Mouse (Mus musculus): ENCODE data around the gene Sppl2c. TPM values are rescaled to one million over a fixed set of nuclear protein-coding genes. Genes with fewer than 3 reads are reported as not detected.

The Sppl2c gene
- polyA plus RNA-seq, 1 experiment from 2014 or later = not detected

DNA sequence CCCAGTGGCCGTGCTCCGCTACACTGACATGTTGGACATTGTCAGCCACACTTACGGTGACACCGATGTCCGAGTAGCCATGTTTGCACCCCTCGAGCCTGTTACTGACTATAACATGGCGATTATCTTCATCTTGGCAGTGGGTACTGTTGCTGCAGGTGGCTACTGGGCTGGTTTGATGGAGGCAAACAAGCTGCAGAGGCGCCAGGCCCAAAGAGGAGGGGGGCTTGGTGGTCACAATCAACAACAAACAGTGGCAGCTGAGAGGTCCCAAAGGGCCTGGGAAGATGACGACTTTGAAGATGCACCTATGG is 667 bp downstream of the Sppl2c start:
- Histone ChIP-seq H3K4me2 (ENCODE audit: low read depth, low read length) (no peak overlapping the region), H3K9ac (replicated peaks; ENCODE audit: low read depth, low read length) (no peak overlapping the region), H3K27me3 (ENCODE audit: control insufficient read depth, insufficient read depth, low read length) (no peaks in the 10 kb centered on the region), H3K4me1 (ENCODE audit: control insufficient read depth, insufficient read depth, low read length) (no peaks in the 10 kb centered on the region), H3K9me3 (ENCODE audit: control insufficient read depth, low read length) (no peaks in the 10 kb centered on the region), H3K4me3 (ENCODE audit: low read depth, low read length) (no peak overlapping the region), H3K36me3 (ENCODE audit: control insufficient read depth, insufficient read depth, low read length) (no peaks in the 10 kb centered on the region), H3K27ac (ENCODE audit: low read depth, low read length) (no peak overlapping the region)
- WGBS = 96% methylated on average over 9 of the region's 9 CpGs
- no peak for ATAC-seq (ENCODE audit: low read depth)

DNA sequence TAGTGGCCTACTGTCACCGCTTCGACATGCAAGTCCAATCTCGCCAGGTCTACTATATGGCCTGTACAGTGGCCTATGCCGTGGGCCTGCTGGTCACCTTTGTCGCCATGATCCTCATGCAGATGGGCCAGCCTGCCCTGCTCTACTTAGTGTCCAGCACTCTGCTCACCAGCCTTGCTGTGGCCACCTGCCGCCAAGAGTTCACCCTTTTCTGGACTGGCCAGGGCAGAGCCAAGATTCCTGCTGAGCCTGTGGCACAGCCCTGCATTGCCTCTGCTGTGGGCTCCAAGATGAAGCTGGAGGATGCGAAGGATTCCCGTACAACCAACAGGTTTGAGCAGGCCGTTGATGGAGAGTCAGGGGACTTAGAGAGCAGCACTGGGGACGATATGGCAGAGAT is 1.6 kb downstream of the Sppl2c start:
- no peaks in the 10 kb centered on the region for H3K9me3 ChIP-seq (ENCODE audit: control insufficient read depth, low read length)
- no peaks in the 10 kb centered on the region for H3K4me1 ChIP-seq (ENCODE audit: control insufficient read depth, insufficient read depth, low read length)
- ATAC-seq (ENCODE audit: low read depth) = no peak
- H3K4me3 ChIP-seq (ENCODE audit: low read depth, low read length) = no peak overlapping the region
- H3K9ac ChIP-seq (replicated peaks; ENCODE audit: low read depth, low read length) = no peak overlapping the region
- no peaks in the 10 kb centered on the region for H3K36me3 ChIP-seq (ENCODE audit: control insufficient read depth, insufficient read depth, low read length)
- WGBS = 98% methylated on average over 10 of the region's 10 CpGs
- no peak overlapping the region for H3K27ac ChIP-seq (ENCODE audit: low read depth, low read length)
- no peaks in the 10 kb centered on the region for H3K27me3 ChIP-seq (ENCODE audit: control insufficient read depth, insufficient read depth, low read length)
- H3K4me2 ChIP-seq (ENCODE audit: low read depth, low read length) = no peak overlapping the region

DNA sequence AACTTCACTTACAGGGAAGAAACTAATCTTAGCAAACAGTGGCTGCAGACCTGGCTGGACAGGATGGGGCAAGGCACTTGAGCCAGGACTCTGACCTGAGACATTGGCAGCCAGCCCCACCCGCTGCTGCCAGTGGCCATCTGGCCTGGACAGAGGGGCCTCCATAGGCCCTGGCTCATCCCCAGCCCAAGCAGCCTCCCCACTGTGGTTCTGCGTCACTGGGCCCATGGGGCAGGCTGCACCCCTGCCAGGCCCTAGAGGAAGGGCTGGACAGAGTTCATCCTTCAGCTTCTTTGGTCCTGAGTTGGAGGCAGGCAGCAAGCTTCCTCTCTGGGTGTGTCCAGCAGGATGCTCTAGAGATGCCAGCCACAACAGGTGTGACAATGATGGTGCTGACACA is 3.9 kb downstream of the Sppl2c start:
- Histone ChIP-seq H3K27me3 (ENCODE audit: control insufficient read depth, insufficient read depth, low read length) (no peaks in the 10 kb centered on the region), H3K4me1 (ENCODE audit: control insufficient read depth, insufficient read depth, low read length) (no peaks in the 10 kb centered on the region), H3K4me2 (ENCODE audit: low read depth, low read length) (no peak overlapping the region), H3K4me3 (ENCODE audit: low read depth, low read length) (no peak overlapping the region), H3K9ac (replicated peaks; ENCODE audit: low read depth, low read length) (no peak overlapping the region), H3K36me3 (ENCODE audit: control insufficient read depth, insufficient read depth, low read length) (no peaks in the 10 kb centered on the region), H3K27ac (ENCODE audit: low read depth, low read length) (no peak overlapping the region), H3K9me3 (ENCODE audit: control insufficient read depth, low read length) (no peaks in the 10 kb centered on the region)
- 85% methylated on average over 2 of the region's 2 CpGs for WGBS
- ATAC-seq (ENCODE audit: low read depth) = no peak

DNA sequence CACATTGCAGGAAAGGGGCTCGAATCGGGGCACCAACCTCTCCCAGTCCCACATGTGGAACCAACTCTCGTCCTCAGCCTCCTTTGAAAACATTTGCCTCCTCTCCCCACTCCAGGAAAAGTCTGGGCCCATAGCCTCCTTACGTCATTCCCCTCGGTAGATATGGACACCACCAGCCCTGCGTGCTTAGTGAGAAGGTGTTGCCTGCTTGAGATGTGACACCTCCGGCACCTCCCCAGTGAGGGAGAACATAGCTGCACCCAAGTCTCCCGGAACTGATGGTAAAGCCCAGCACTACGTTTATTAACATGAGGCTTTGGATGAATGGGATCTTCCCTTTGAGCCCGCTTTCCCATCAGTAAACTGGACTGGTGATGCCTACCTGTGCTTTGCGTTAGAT is 9.3 kb downstream of the Sppl2c start:
- no peak overlapping the region for H3K27ac ChIP-seq (ENCODE audit: low read depth, low read length)
- no peak overlapping the region for H3K4me2 ChIP-seq (ENCODE audit: low read depth, low read length)
- H3K9me3 ChIP-seq (ENCODE audit: control insufficient read depth, low read length) = no peaks in the 10 kb centered on the region
- ATAC-seq (ENCODE audit: low read depth) = peak; percentile 38; the same call in 1 of the 2 replicates
- H3K36me3 ChIP-seq (ENCODE audit: control insufficient read depth, insufficient read depth, low read length) = no peaks in the 10 kb centered on the region
- no peak overlapping the region for H3K4me3 ChIP-seq (ENCODE audit: low read depth, low read length)
- no peak overlapping the region for H3K9ac ChIP-seq (replicated peaks; ENCODE audit: low read depth, low read length)
- 74% methylated on average over 11 of the region's 11 CpGs for WGBS
- H3K27me3 ChIP-seq (ENCODE audit: control insufficient read depth, insufficient read depth, low read length) = no peaks in the 10 kb centered on the region
- H3K4me1 ChIP-seq (ENCODE audit: control insufficient read depth, insufficient read depth, low read length) = no peaks in the 10 kb centered on the region

DNA sequence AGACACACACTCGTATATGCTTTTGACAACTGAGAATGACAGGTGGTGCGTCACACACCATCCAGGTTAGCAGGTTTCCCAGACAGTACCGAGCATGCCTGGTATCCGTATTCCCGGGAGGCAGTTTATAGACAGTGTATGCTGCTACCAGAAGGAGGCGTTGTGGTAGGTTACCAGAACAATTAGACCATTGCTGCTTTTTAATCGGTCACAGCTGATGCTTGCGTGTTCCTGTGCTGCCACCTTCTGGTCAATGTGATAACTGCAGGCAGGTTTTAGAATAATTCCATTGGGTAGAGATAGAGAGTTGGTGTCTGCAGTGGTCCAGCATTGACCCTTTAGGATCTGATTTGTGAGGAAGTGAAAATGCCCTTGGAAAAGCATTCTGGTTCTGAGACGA is 9.7 kb downstream of the Sppl2c start:
- Histone ChIP-seq H3K27ac (ENCODE audit: low read depth, low read length) (no peak overlapping the region), H3K36me3 (ENCODE audit: control insufficient read depth, insufficient read depth, low read length) (no peaks in the 10 kb centered on the region), H3K27me3 (ENCODE audit: control insufficient read depth, insufficient read depth, low read length) (no peaks in the 10 kb centered on the region), H3K9me3 (ENCODE audit: control insufficient read depth, low read length) (no peaks in the 10 kb centered on the region), H3K4me3 (ENCODE audit: low read depth, low read length) (no peak overlapping the region), H3K4me2 (ENCODE audit: low read depth, low read length) (no peak overlapping the region), H3K4me1 (ENCODE audit: control insufficient read depth, insufficient read depth, low read length) (no peaks in the 10 kb centered on the region), H3K9ac (replicated peaks; ENCODE audit: low read depth, low read length) (no peak overlapping the region)
- peak; percentile 93 for ATAC-seq (ENCODE audit: low read depth)
- WGBS = 8% methylated on average over 9 of the region's 9 CpGs

DNA sequence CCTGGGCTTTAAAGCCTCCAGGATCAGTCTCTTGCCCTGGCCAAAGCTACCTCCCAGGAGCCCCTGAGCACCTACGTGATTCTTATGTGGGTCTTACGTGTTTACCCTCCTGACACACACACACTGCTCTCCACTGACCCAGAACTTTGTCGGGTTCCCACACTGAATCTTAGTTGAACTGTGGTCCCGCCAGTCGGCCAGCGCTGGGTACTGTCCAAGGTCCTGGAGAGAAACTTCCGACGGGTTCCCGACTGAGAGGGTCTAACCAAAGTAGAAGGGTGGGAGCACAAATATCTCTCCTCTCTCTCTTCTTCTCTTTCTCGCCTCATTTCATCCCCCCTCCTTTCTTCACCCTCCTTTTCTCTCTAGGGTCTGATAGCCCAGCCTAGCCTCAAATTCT is 11.7 kb downstream of the Sppl2c start:
- Histone ChIP-seq H3K9ac (replicated peaks; ENCODE audit: low read depth, low read length) (no peak overlapping the region), H3K4me3 (ENCODE audit: low read depth, low read length) (no peak overlapping the region), H3K4me1 (ENCODE audit: control insufficient read depth, insufficient read depth, low read length) (no peaks in the 10 kb centered on the region), H3K4me2 (ENCODE audit: low read depth, low read length) (no peak overlapping the region), H3K27me3 (ENCODE audit: control insufficient read depth, insufficient read depth, low read length) (no peaks in the 10 kb centered on the region), H3K27ac (ENCODE audit: low read depth, low read length) (no peak overlapping the region), H3K36me3 (ENCODE audit: control insufficient read depth, insufficient read depth, low read length) (no peaks in the 10 kb centered on the region), H3K9me3 (ENCODE audit: control insufficient read depth, low read length) (no peaks in the 10 kb centered on the region)
- ATAC-seq (ENCODE audit: low read depth) = no peak
- WGBS = 10% methylated on average over 10 of the region's 10 CpGs

DNA sequence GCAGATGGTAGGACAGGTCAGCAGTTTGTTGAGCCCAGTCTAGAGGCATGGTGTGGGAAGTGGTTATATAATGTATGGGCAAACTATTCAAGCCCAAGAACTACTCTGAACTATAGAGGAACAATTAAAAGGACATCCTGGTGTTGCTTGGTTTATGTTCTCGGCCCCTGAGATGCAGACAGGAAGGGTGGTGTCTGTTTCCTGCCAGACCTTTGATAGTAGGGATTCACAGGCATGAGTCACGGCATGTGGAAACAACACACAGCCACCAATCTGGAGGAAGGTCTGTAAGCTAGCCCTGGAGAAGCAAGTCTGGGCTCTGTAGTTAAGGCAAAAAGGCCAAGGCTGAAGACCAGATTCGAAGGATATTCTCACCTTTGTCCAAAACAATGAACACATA is 17.1 kb downstream of the Sppl2c start:
- no peak for ATAC-seq (ENCODE audit: low read depth)
- no peaks in the 10 kb centered on the region for H3K4me1 ChIP-seq (ENCODE audit: control insufficient read depth, insufficient read depth, low read length)
- no peaks in the 10 kb centered on the region for H3K9me3 ChIP-seq (ENCODE audit: control insufficient read depth, low read length)
- no peak overlapping the region for H3K4me2 ChIP-seq (ENCODE audit: low read depth, low read length)
- no peaks in the 10 kb centered on the region for H3K36me3 ChIP-seq (ENCODE audit: control insufficient read depth, insufficient read depth, low read length)
- H3K9ac ChIP-seq (replicated peaks; ENCODE audit: low read depth, low read length) = no peak overlapping the region
- no peaks in the 10 kb centered on the region for H3K27me3 ChIP-seq (ENCODE audit: control insufficient read depth, insufficient read depth, low read length)
- H3K27ac ChIP-seq (ENCODE audit: low read depth, low read length) = no peak overlapping the region
- no peak overlapping the region for H3K4me3 ChIP-seq (ENCODE audit: low read depth, low read length)
- WGBS = 90% methylated on average over 3 of the region's 3 CpGs

DNA sequence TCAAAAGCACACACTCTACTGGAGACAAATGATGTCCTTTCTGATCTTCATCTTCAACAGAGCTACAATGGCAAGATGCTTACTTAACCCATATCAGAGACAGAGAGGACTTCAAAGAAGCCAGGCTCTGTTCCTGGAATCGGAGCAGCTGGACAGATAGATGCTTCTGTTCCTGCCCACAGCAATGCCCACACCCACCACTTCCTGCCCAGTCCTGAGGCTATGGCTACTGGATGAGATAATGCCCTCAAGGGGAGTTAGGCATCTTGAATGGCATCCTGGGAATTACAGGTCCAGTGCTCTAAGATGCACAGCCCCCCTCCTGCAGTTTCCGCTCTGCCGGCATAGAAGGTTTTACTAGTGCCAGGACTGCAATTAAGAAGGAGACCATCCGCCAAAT is 20.4 kb downstream of the Sppl2c start:
- no peaks in the 10 kb centered on the region for H3K36me3 ChIP-seq (ENCODE audit: control insufficient read depth, insufficient read depth, low read length)
- no peaks in the 10 kb centered on the region for H3K9me3 ChIP-seq (ENCODE audit: control insufficient read depth, low read length)
- ATAC-seq (ENCODE audit: low read depth) = no peak
- H3K4me2 ChIP-seq (ENCODE audit: low read depth, low read length) = no peak overlapping the region
- WGBS = 57% methylated on average over 4 of the region's 4 CpGs
- H3K4me3 ChIP-seq (ENCODE audit: low read depth, low read length) = no peak overlapping the region
- H3K4me1 ChIP-seq (ENCODE audit: control insufficient read depth, insufficient read depth, low read length) = no peaks in the 10 kb centered on the region
- no peaks in the 10 kb centered on the region for H3K27me3 ChIP-seq (ENCODE audit: control insufficient read depth, insufficient read depth, low read length)
- no peak overlapping the region for H3K9ac ChIP-seq (replicated peaks; ENCODE audit: low read depth, low read length)
- no peak overlapping the region for H3K27ac ChIP-seq (ENCODE audit: low read depth, low read length)

DNA sequence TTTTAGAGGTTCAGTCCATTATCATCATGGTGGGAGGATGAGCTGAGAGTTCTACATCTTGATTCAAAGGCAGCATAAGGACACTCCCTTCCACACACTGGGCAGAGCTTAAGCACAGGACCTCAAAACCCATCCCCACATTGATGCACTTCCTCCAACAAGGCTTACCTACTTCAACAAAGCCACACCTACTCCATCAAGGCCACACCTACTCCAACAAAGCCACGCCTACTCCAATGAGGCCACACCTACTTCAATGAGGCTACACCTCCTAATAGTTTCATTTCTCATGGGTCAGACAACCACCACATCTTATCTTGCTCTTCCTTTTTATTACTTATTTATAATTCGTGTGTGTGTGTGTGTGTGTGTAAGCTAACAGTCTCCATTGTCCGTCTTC is 22.9 kb downstream of the Sppl2c start:
- no peak for ATAC-seq (ENCODE audit: low read depth)
- Histone ChIP-seq H3K4me2 (ENCODE audit: low read depth, low read length) (no peak overlapping the region), H3K4me1 (ENCODE audit: control insufficient read depth, insufficient read depth, low read length) (no peaks in the 10 kb centered on the region), H3K9me3 (ENCODE audit: control insufficient read depth, low read length) (no peaks in the 10 kb centered on the region), H3K4me3 (ENCODE audit: low read depth, low read length) (no peak overlapping the region), H3K36me3 (ENCODE audit: control insufficient read depth, insufficient read depth, low read length) (no peaks in the 10 kb centered on the region), H3K27ac (ENCODE audit: low read depth, low read length) (no peak overlapping the region), H3K27me3 (ENCODE audit: control insufficient read depth, insufficient read depth, low read length) (no peaks in the 10 kb centered on the region), H3K9ac (replicated peaks; ENCODE audit: low read depth, low read length) (no peak overlapping the region)
- 82% methylated on average over 3 of the region's 3 CpGs for WGBS

DNA sequence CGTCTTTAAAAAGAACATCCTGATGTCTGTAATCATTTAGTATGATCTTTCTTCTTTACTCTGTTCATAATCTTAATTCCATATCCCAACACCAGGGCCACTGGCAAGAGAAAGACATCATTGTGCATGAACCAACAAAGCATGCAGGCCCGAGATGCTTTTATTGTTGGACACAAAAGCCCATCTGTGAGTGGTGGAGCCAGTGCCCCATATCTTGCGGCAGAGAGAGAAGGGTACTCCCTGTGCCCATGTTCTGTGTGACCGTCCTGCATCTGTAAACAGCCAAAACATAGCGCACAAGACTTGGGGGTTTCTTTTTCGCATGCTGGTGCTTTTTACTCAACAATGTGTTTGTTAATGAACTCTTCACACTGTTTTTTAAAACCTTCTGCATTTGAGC is 25.1 kb downstream of the Sppl2c start:
- no peaks in the 10 kb centered on the region for H3K4me1 ChIP-seq (ENCODE audit: control insufficient read depth, insufficient read depth, low read length)
- no peaks in the 10 kb centered on the region for H3K27me3 ChIP-seq (ENCODE audit: control insufficient read depth, insufficient read depth, low read length)
- no peak overlapping the region for H3K27ac ChIP-seq (ENCODE audit: low read depth, low read length)
- ATAC-seq (ENCODE audit: low read depth) = no peak
- no peak overlapping the region for H3K4me2 ChIP-seq (ENCODE audit: low read depth, low read length)
- no peak overlapping the region for H3K9ac ChIP-seq (replicated peaks; ENCODE audit: low read depth, low read length)
- H3K36me3 ChIP-seq (ENCODE audit: control insufficient read depth, insufficient read depth, low read length) = no peaks in the 10 kb centered on the region
- H3K9me3 ChIP-seq (ENCODE audit: control insufficient read depth, low read length) = no peaks in the 10 kb centered on the region
- WGBS = 83% methylated on average over 6 of the region's 6 CpGs
- no peak overlapping the region for H3K4me3 ChIP-seq (ENCODE audit: low read depth, low read length)

All from neural tube, embryonic 14.5 days (tissue).